Mouse (Mus musculus): ENCODE results near the gene Tspan14. TPM values are rescaled to one million over a fixed set of nuclear protein-coding genes. Genes with fewer than 3 reads are reported as not detected.
A peak's percentile ranks its signal among the peaks of the same experiment; 100 is the strongest.

The Tspan14 gene
- total RNA-seq, 1 experiment = 26.5 TPM

GRCm38 (mm10) chr14:40949047-40949446 is 17.6 kb downstream of the Tspan14 start:
- Histone ChIP-seq H3K36me3 (ENCODE audit: control insufficient read depth, insufficient read depth, low read length, poor library complexity, severe bottlenecking) (no peaks in the 10 kb centered on the region), H3K4me3 (ENCODE audit: insufficient read depth in 1 of 2, low read depth in 1 of 2, low read length in 2 of 2, poor library complexity in 1 of 2, severe bottlenecking in 1 of 2) (no peak overlapping the region), H3K27ac (ENCODE audit: insufficient read depth, low read depth, low read length, poor library complexity, severe bottlenecking) (no peak overlapping the region), H3K9me3 (ENCODE audit: control insufficient read depth, insufficient read depth, low read depth, low read length) (no peaks in the 10 kb centered on the region), H3K4me1 (ENCODE audit: control insufficient read depth in 2 of 2, insufficient read depth in 2 of 2, low read length in 2 of 2, poor library complexity in 1 of 2) (peaks cover 2 to 44% of the 10 kb centered on the region in 2 experiments; a peak in 3 of 4 replicates), H3K9ac (ENCODE audit: insufficient read depth, low read depth, low read length, poor library complexity, severe bottlenecking) (no peak overlapping the region)
- TF ChIP-seq CHD2 (IDR thresholded peaks at IDR 0.05; ENCODE audit: low read depth, low read length) (no peak), ZNF384 (IDR thresholded peaks at IDR 0.05; ENCODE audit: low read depth, low read length) (no peak), ZC3H11A (IDR thresholded peaks at IDR 0.05; ENCODE audit: borderline replicate concordance, low read depth, low read length) (no peak), HCFC1 (IDR thresholded peaks at IDR 0.05; ENCODE audit: borderline replicate concordance, insufficient read depth, low read length) (no peak), MAFK (IDR thresholded peaks at IDR 0.05; ENCODE audit: insufficient read depth, low read depth, low read length) (no peak)
- in situ Hi-C loops (cut with MboI; ENCODE audit: low sequenced_read_pairs in 2 of 2, unreplicated experiment in 2 of 2) = no loop called here
- DNase-seq (ENCODE audit: low read depth, low spot score) = no peak

DNA sequence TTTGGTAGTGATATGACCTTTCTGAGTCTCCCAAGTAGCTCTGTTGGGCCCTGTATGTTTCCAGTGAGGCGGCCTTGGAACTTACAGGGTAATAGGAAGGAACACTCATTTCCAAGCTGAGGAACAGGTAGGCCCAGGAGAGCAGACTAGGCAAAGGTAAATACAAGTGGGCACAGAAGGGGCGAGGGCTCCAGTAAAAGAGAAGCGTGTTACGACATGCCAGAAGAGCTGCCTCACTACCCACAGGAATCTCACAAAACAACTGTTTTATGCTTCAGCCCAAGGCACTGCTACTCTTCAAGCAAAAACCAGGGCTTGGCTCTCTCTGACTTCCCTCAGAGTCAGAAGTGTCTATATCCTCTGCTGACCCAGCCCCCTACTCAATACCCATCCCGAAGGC is 18.1 kb downstream of the Tspan14 start:
- no peaks in the 10 kb centered on the region for H3K36me3 ChIP-seq (ENCODE audit: control insufficient read depth, insufficient read depth, low read length, poor library complexity, severe bottlenecking)
- H3K9ac ChIP-seq (ENCODE audit: insufficient read depth, low read depth, low read length, poor library complexity, severe bottlenecking) = no peak overlapping the region
- no peak for TF ChIP-seq CHD2 (IDR thresholded peaks at IDR 0.05; ENCODE audit: low read depth, low read length)
- TF ChIP-seq HCFC1 (IDR thresholded peaks at IDR 0.05; ENCODE audit: borderline replicate concordance, insufficient read depth, low read length) = no peak
- TF ChIP-seq MAFK (IDR thresholded peaks at IDR 0.05; ENCODE audit: insufficient read depth, low read depth, low read length) = no peak
- no peak for TF ChIP-seq ZC3H11A (IDR thresholded peaks at IDR 0.05; ENCODE audit: borderline replicate concordance, low read depth, low read length)
- TF ChIP-seq ZNF384 (IDR thresholded peaks at IDR 0.05; ENCODE audit: low read depth, low read length) = no peak
- no peak overlapping the region for H3K4me3 ChIP-seq (ENCODE audit: insufficient read depth in 1 of 2, low read depth in 1 of 2, low read length in 2 of 2, poor library complexity in 1 of 2, severe bottlenecking in 1 of 2)
- H3K27ac ChIP-seq (ENCODE audit: insufficient read depth, low read depth, low read length, poor library complexity, severe bottlenecking) = no peak overlapping the region
- H3K4me1 ChIP-seq (ENCODE audit: control insufficient read depth in 2 of 2, insufficient read depth in 2 of 2, low read length in 2 of 2, poor library complexity in 1 of 2) = peaks cover 2 to 41% of the 10 kb centered on the region in 2 experiments; a peak in 3 of 4 replicates
- in situ Hi-C loops (cut with MboI; ENCODE audit: low sequenced_read_pairs in 2 of 2, unreplicated experiment in 2 of 2) = no loop called here
- DNase-seq (ENCODE audit: low read depth, low spot score) = no peak
- no peaks in the 10 kb centered on the region for H3K9me3 ChIP-seq (ENCODE audit: control insufficient read depth, insufficient read depth, low read depth, low read length)

GRCm38 (mm10) chr14:40947431-40948394 is 18.9 kb downstream of the Tspan14 start:
- in situ Hi-C loops (cut with MboI; ENCODE audit: low sequenced_read_pairs in 2 of 2, unreplicated experiment in 2 of 2) = no loop called here
- DNase-seq (ENCODE audit: low read depth, low spot score) = no peak
- peak overlapping the region in 1 of 2 experiments; percentile 26; a peak in 2 of 4 replicates for H3K4me3 ChIP-seq (ENCODE audit: insufficient read depth in 1 of 2, low read depth in 1 of 2, low read length in 2 of 2, poor library complexity in 1 of 2, severe bottlenecking in 1 of 2)
- peaks cover 2 to 33% of the 10 kb centered on the region in 2 experiments; a peak in 3 of 4 replicates for H3K4me1 ChIP-seq (ENCODE audit: control insufficient read depth in 2 of 2, insufficient read depth in 2 of 2, low read length in 2 of 2, poor library complexity in 1 of 2)
- H3K27ac ChIP-seq (ENCODE audit: insufficient read depth, low read depth, low read length, poor library complexity, severe bottlenecking) = peak overlapping the region; percentile 29
- no peak for TF ChIP-seq ZNF384 (IDR thresholded peaks at IDR 0.05; ENCODE audit: low read depth, low read length)
- no peaks in the 10 kb centered on the region for H3K9me3 ChIP-seq (ENCODE audit: control insufficient read depth, insufficient read depth, low read depth, low read length)
- H3K9ac ChIP-seq (ENCODE audit: insufficient read depth, low read depth, low read length, poor library complexity, severe bottlenecking) = no peak overlapping the region
- no peaks in the 10 kb centered on the region for H3K36me3 ChIP-seq (ENCODE audit: control insufficient read depth, insufficient read depth, low read length, poor library complexity, severe bottlenecking)

GRCm38 (mm10) chr14:40943802-40944201 is 22.8 kb downstream of the Tspan14 start:
- Histone ChIP-seq H3K36me3 (ENCODE audit: control insufficient read depth, insufficient read depth, low read length, poor library complexity, severe bottlenecking) (no peaks in the 10 kb centered on the region), H3K27ac (ENCODE audit: insufficient read depth, low read depth, low read length, poor library complexity, severe bottlenecking) (no peak overlapping the region), H3K4me3 (ENCODE audit: insufficient read depth in 1 of 2, low read depth in 1 of 2, low read length in 2 of 2, poor library complexity in 1 of 2, severe bottlenecking in 1 of 2) (no peak overlapping the region), H3K9ac (ENCODE audit: insufficient read depth, low read depth, low read length, poor library complexity, severe bottlenecking) (no peak overlapping the region), H3K4me1 (ENCODE audit: control insufficient read depth in 2 of 2, insufficient read depth in 2 of 2, low read length in 2 of 2, poor library complexity in 1 of 2) (peaks cover 0 to 12% of the 10 kb centered on the region in 2 experiments; a peak in 1 of 4 replicates), H3K9me3 (ENCODE audit: control insufficient read depth, insufficient read depth, low read depth, low read length) (no peaks in the 10 kb centered on the region)
- TF ChIP-seq CHD2 (IDR thresholded peaks at IDR 0.05; ENCODE audit: low read depth, low read length) (no peak), HCFC1 (IDR thresholded peaks at IDR 0.05; ENCODE audit: borderline replicate concordance, insufficient read depth, low read length) (no peak), ZC3H11A (IDR thresholded peaks at IDR 0.05; ENCODE audit: borderline replicate concordance, low read depth, low read length) (no peak), ZNF384 (IDR thresholded peaks at IDR 0.05; ENCODE audit: low read depth, low read length) (no peak), MAFK (IDR thresholded peaks at IDR 0.05; ENCODE audit: insufficient read depth, low read depth, low read length) (no peak)
- in situ Hi-C loops (cut with MboI; ENCODE audit: low sequenced_read_pairs in 2 of 2, unreplicated experiment in 2 of 2) = no loop called here
- no peak for DNase-seq (ENCODE audit: low read depth, low spot score)

Data from ES-E14 (cell line).